Mouse (Mus musculus): Measurements from ENCODE around the gene Kazn.
A peak's percentile ranks its signal among the peaks of the same experiment; 100 is the strongest.

DNA sequence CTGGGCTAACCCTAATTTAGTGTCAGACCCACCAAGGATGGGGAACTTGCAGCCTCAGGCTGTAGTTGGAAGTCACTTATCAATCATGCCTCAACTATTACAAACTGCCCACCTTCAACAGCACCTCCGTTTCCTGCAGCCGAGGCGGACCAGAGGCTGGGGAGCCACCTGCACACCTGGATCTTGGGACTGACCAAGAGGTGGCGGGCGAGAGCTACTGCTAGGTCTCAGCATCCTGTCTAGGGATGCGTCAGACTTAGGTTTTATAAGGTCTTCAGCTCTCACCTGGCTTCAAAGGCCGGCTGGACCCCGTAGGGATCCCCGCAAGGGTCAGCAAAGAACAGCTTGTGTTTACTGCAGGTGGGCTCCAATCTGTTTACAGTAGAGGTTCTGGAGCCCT lies 90.0 kb downstream of the Kazn start:
- TF ChIP-seq POLR2A (IDR thresholded peaks at IDR 0.05; ENCODE audit: insufficient read depth, low read length) (no peak), CTCF (IDR thresholded peaks at IDR 0.05; ENCODE audit: low read depth, low read length) (peak; percentile 79), EP300 (IDR thresholded peaks at IDR 0.05; ENCODE audit: insufficient read depth, low read depth, low read length) (no peak)

Data from ES-Bruce4 (cell line).